Mouse (Mus musculus) limb, embryonic 12.5 days (tissue): ENCODE measurements around the gene Arhgef19. TPM values are rescaled to one million over a fixed set of nuclear protein-coding genes. Genes with fewer than 3 reads are reported as not detected.

Source experiments
- ATAC-seq: fragments of 200-750 bp; cut with Nextera tagmentation; 2 replicates; pipeline ENCODE4 v1.8.0; 2017; ENCODE audit warnings: low read depth, moderate TSS enrichment; ENCODE audit not compliant: insufficient number of reproducible peaks, insufficient read depth, low FRiP score, low TSS enrichment
- H3K27ac ChIP-seq: fragments of 300-500 bp; sonication (generic); 2 replicates; pipeline ENCODE4 v1.5.1; 2016; ENCODE audit warnings: mild to moderate bottlenecking, moderate library complexity
- H3K27me3 ChIP-seq: fragments of 300-500 bp; sonication (generic); 2 replicates; pipeline ENCODE4 v1.6.1; 2016; ENCODE audit warnings: mild to moderate bottlenecking, moderate library complexity
- H3K36me3 ChIP-seq: fragments of 300-500 bp; sonication (generic); 2 replicates; pipeline ENCODE4 v1.6.1; 2016; ENCODE audit warnings: mild to moderate bottlenecking, moderate library complexity
- H3K4me1 ChIP-seq: fragments of 300-500 bp; sonication (generic); replicated peaks from 2 replicates; pipeline ENCODE4 v1.6.1; 2016
- H3K4me2 ChIP-seq: fragments of 300-500 bp; sonication (generic); 2 replicates; pipeline ENCODE4 v1.6.1; 2016; ENCODE audit warnings: mild to moderate bottlenecking, moderate library complexity
- H3K4me3 ChIP-seq: fragments of 300-500 bp; sonication (generic); replicated peaks from 2 replicates; pipeline ENCODE4 v1.5.1; 2016; ENCODE audit warnings: mild to moderate bottlenecking
- H3K9ac ChIP-seq: fragments of 300-500 bp; sonication (generic); replicated peaks from 2 replicates; pipeline ENCODE4 v1.6.1; 2016; ENCODE audit warnings: mild to moderate bottlenecking, moderate library complexity
- H3K9me3 ChIP-seq: fragments of 300-500 bp; sonication (generic); 2 replicates; pipeline ENCODE4 v1.6.1; 2016; ENCODE audit warnings: mild to moderate bottlenecking, moderate library complexity
- WGBS: fragments of 180-500 bp; shearing (Covaris S2); methylation state at CpG from one replicate; pipeline ENCODE4 v1.1.7; 2016; 5-methylcytosine and 5-hydroxymethylcytosine counted together
- polyA plus RNA-seq: library from polyadenylated mRNA; unstranded; fragments of >200 nt; fragmentation: Nextera tagmentation; extraction: Ambion mirVana; gene quantifications from 2 replicates; pipeline ENCODE4 v1.2.1, GENCODE M21; 2016

The Arhgef19 gene
- polyA plus RNA-seq, 1 experiment from 2014 or later, result 9.1 TPM

- ATAC-seq, result no peak
- H3K9me3 ChIP-seq, result no peaks in the 10 kb centered on the region
- peaks cover 50% of the 10 kb centered on the region for H3K4me1 ChIP-seq
- H3K36me3 ChIP-seq, result no peaks in the 10 kb centered on the region
- peaks cover 41% of the 10 kb centered on the region for H3K27me3 ChIP-seq
- no peak overlapping the region for H3K27ac ChIP-seq
- WGBS, result 27% methylated on average over 8 of the region's 8 CpGs
- 0 out of 2 replicates have a peak overlapping the region, but pooled peaks have one; percentile 23 for H3K9ac ChIP-seq
- H3K4me3 ChIP-seq, result no peak overlapping the region
- no peak overlapping the region for H3K4me2 ChIP-seq
Measured at GRCm38 (mm10) chr4:141283879-141284411, 44.6 kb downstream of the Arhgef19 start.

- Histone ChIP-seq H3K27me3 (peaks cover 46% of the 10 kb centered on the region), H3K9ac (no peak overlapping the region), H3K4me1 (peaks cover 53% of the 10 kb centered on the region), H3K4me3 (no peak overlapping the region), H3K4me2 (no peak overlapping the region), H3K27ac (no peak overlapping the region), H3K9me3 (no peaks in the 10 kb centered on the region), H3K36me3 (no peaks in the 10 kb centered on the region)
- ATAC-seq, result no peak
- 83% methylated on average over 3 of the region's 3 CpGs for WGBS
Measured at GRCm38 (mm10) chr4:141284486-141284885, 45.2 kb downstream of the Arhgef19 start.

GRCm38 (mm10) chr4:141285128-141285527 is 45.8 kb downstream of the Arhgef19 start:
- Histone ChIP-seq H3K27me3 (peaks cover 52% of the 10 kb centered on the region), H3K27ac (no peak overlapping the region), H3K9me3 (no peaks in the 10 kb centered on the region), H3K4me2 (no peak overlapping the region), H3K36me3 (no peaks in the 10 kb centered on the region), H3K4me3 (no peak overlapping the region), H3K4me1 (peaks cover 54% of the 10 kb centered on the region), H3K9ac (no peak overlapping the region)
- WGBS, result 28% methylated on average over 7 of the region's 8 CpGs
- no peak for ATAC-seq

- no peak overlapping the region; the same call in 1 of the 2 replicates for H3K9ac ChIP-seq
- H3K9me3 ChIP-seq, result no peaks in the 10 kb centered on the region
- ATAC-seq, result no peak
- peaks cover 55% of the 10 kb centered on the region for H3K4me1 ChIP-seq
- H3K4me3 ChIP-seq, result no peak overlapping the region
- 8% methylated on average over 20 of the region's 20 CpGs for WGBS
- no peak overlapping the region for H3K27ac ChIP-seq
- H3K4me2 ChIP-seq, result peak overlapping the region; percentile 30
- peaks cover 60% of the 10 kb centered on the region for H3K27me3 ChIP-seq
- no peaks in the 10 kb centered on the region for H3K36me3 ChIP-seq
Measured at GRCm38 (mm10) chr4:141286860-141287517, 47.7 kb downstream of the Arhgef19 start.

GRCm38 (mm10) chr4:141287518-141288004 is 48.3 kb downstream of the Arhgef19 start:
- 7% methylated on average over 15 of the region's 15 CpGs for WGBS
- H3K36me3 ChIP-seq, result no peaks in the 10 kb centered on the region
- no peak overlapping the region for H3K4me3 ChIP-seq
- peak overlapping the region; percentile 30 for H3K4me2 ChIP-seq
- H3K9me3 ChIP-seq, result no peaks in the 10 kb centered on the region
- H3K4me1 ChIP-seq, result peaks cover 55% of the 10 kb centered on the region
- peaks cover 65% of the 10 kb centered on the region for H3K27me3 ChIP-seq
- no peak for ATAC-seq
- H3K9ac ChIP-seq, result no peak overlapping the region
- H3K27ac ChIP-seq, result no peak overlapping the region

GRCm38 (mm10) chr4:141288152-141288551 is 48.9 kb downstream of the Arhgef19 start:
- Histone ChIP-seq H3K9me3 (no peaks in the 10 kb centered on the region), H3K36me3 (no peaks in the 10 kb centered on the region), H3K4me3 (no peak overlapping the region), H3K4me2 (no peak overlapping the region), H3K27me3 (peaks cover 71% of the 10 kb centered on the region), H3K27ac (no peak overlapping the region), H3K4me1 (peaks cover 59% of the 10 kb centered on the region), H3K9ac (no peak overlapping the region; the same call in 1 of the 2 replicates)
- 30% methylated on average over 8 of the region's 8 CpGs for WGBS
- no peak for ATAC-seq

GRCm38 (mm10) chr4:141291571-141292375 is 52.5 kb downstream of the Arhgef19 start:
- H3K4me2 ChIP-seq, result peak overlapping the region; percentile 72
- H3K4me1 ChIP-seq, result peaks cover 69% of the 10 kb centered on the region
- no peaks in the 10 kb centered on the region for H3K9me3 ChIP-seq
- no peak overlapping the region for H3K27ac ChIP-seq
- H3K9ac ChIP-seq, result peak overlapping the region; percentile 38
- no peak; the same call in 1 of the 2 replicates for ATAC-seq
- 2% methylated on average over 45 of the region's 47 CpGs for WGBS
- peaks cover 73% of the 10 kb centered on the region for H3K27me3 ChIP-seq
- no peaks in the 10 kb centered on the region for H3K36me3 ChIP-seq
- peak overlapping the region; percentile 36 for H3K4me3 ChIP-seq

- Histone ChIP-seq H3K4me2 (peak overlapping the region; percentile 48), H3K4me1 (peaks cover 60% of the 10 kb centered on the region), H3K27ac (no peak overlapping the region), H3K36me3 (no peaks in the 10 kb centered on the region), H3K9me3 (no peaks in the 10 kb centered on the region), H3K4me3 (peak overlapping the region; percentile 15; the same call in 1 of the 2 replicates), H3K27me3 (peaks cover 66% of the 10 kb centered on the region), H3K9ac (no peak overlapping the region; the same call in 1 of the 2 replicates)
- no peak for ATAC-seq
- WGBS, result 2% methylated on average over 13 of the region's 15 CpGs
Measured at GRCm38 (mm10) chr4:141295774-141296186, 56.5 kb downstream of the Arhgef19 start.

GRCm38 (mm10) chr4:141297934-141298333 is 58.6 kb downstream of the Arhgef19 start:
- ATAC-seq, result no peak

GRCm38 (mm10) chr4:141299356-141299755 is 60.1 kb downstream of the Arhgef19 start:
- Histone ChIP-seq H3K4me1 (peaks cover 62% of the 10 kb centered on the region), H3K27ac (no peak overlapping the region), H3K9me3 (no peaks in the 10 kb centered on the region), H3K36me3 (no peaks in the 10 kb centered on the region), H3K9ac (no peak overlapping the region), H3K4me2 (no peak overlapping the region), H3K4me3 (no peak overlapping the region), H3K27me3 (peaks cover 66% of the 10 kb centered on the region)
- WGBS, result 59% methylated on average over 13 of the region's 13 CpGs
- no peak for ATAC-seq

More at GRCm38 (mm10) chr4:141297934-141298333, 58.6 kb downstream of the Arhgef19 start:
- H3K27me3 ChIP-seq, result peaks cover 65% of the 10 kb centered on the region
- no peak overlapping the region for H3K4me3 ChIP-seq
- no peak overlapping the region for H3K9ac ChIP-seq
- WGBS, result 29% methylated on average over 7 of the region's 7 CpGs
- no peak overlapping the region for H3K27ac ChIP-seq
- H3K4me1 ChIP-seq, result peaks cover 55% of the 10 kb centered on the region
- H3K9me3 ChIP-seq, result no peaks in the 10 kb centered on the region
- H3K36me3 ChIP-seq, result no peaks in the 10 kb centered on the region
- no peak overlapping the region for H3K4me2 ChIP-seq

- Histone ChIP-seq H3K9me3 (no peaks in the 10 kb centered on the region), H3K27ac (no peak overlapping the region), H3K4me2 (no peak overlapping the region), H3K27me3 (peaks cover 65% of the 10 kb centered on the region), H3K4me3 (no peak overlapping the region), H3K4me1 (peaks cover 58% of the 10 kb centered on the region), H3K36me3 (no peaks in the 10 kb centered on the region), H3K9ac (no peak overlapping the region)
- ATAC-seq, result no peak
- WGBS, result 40% methylated on average over 4 of the region's 4 CpGs
Measured at GRCm38 (mm10) chr4:141300196-141300595, 60.9 kb downstream of the Arhgef19 start.
